Mouse (Mus musculus): ENCODE results near the gene Il1rapl2. TPM values are rescaled to one million over a fixed set of nuclear protein-coding genes. Genes with fewer than 3 reads are reported as not detected.

Gene Il1rapl2
- polyA plus RNA-seq, 1 experiment from 2014 or later = not detected

DNA sequence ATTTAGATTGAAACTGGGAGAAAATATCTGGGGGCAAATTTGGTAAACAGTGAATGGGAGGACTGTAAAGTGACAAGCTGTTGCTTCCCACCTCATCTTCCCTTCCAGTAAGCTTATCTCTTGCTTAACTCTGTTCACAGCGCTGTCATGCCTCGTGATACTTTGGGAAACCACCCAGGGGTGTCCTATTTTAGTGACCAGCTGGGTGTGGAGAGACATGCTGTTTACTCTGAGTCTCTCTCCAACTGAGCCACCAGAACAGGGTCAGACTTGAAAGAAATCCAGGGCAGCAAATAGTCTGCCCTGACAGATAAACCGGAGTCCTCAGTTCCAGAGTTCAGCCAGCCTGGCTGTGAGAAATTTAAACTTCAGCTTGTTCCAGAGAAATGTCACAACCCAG, 867.5 kb downstream of the Il1rapl2 start:
- ATAC-seq (peak; percentile 75), DNase-seq (ENCODE audit: low spot score) (peak; percentile 61)
- Histone ChIP-seq H3K4me3 (ENCODE audit: low read depth, low read length) (no peak overlapping the region), H3K9me3 (ENCODE audit: low read length) (no peaks in the 10 kb centered on the region), H3K4me2 (replicated peaks; ENCODE audit: low read depth, low read length) (no peak overlapping the region), H3K4me1 (ENCODE audit: insufficient read depth, low read depth, low read length) (no peaks in the 10 kb centered on the region), H3K36me3 (ENCODE audit: insufficient read depth, low read length) (no peaks in the 10 kb centered on the region), H3K9ac (replicated peaks; ENCODE audit: low read depth) (no peak overlapping the region), H3K27me3 (replicated peaks; ENCODE audit: insufficient read depth, low read length) (no peaks in the 10 kb centered on the region), H3K27ac (ENCODE audit: low read length) (no peak overlapping the region)
- WGBS = 35% methylated on average over 3 of the region's 3 CpGs
- TF ChIP-seq CTCF (IDR thresholded peaks at IDR 0.05) = no peak
- TF ChIP-seq EP300 (IDR thresholded peaks at IDR 0.05) = no peak

DNA sequence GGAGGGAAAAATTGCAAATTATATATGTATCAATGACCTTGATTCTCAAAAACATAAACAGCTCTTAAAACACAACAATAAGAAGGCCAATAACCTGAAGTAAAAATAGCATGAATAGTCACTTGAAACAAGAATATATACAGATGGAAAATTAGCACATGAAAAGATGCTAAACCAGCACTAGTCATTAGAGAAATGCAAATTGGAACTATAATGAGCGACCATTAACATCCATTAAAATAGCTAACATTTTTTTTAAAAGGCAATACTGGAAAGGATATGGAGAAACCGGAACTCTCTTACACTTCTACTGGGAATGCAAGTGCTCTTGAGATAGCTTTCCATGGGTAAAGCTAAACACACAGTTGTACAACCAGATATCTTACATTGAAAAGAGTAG, 879.4 kb downstream of the Il1rapl2 start:
- H3K4me1 ChIP-seq (ENCODE audit: insufficient read depth, low read depth, low read length) = no peaks in the 10 kb centered on the region
- no peak overlapping the region for H3K9ac ChIP-seq (replicated peaks; ENCODE audit: low read depth)
- ATAC-seq = no peak
- 59% methylated on average over 2 of the region's 2 CpGs for WGBS
- no peak for DNase-seq (ENCODE audit: low spot score)
- H3K36me3 ChIP-seq (ENCODE audit: insufficient read depth, low read length) = no peaks in the 10 kb centered on the region
- H3K27ac ChIP-seq (ENCODE audit: low read length) = no peak overlapping the region
- no peak overlapping the region for H3K4me3 ChIP-seq (ENCODE audit: low read depth, low read length)
- H3K4me2 ChIP-seq (replicated peaks; ENCODE audit: low read depth, low read length) = no peak overlapping the region
- H3K27me3 ChIP-seq (replicated peaks; ENCODE audit: insufficient read depth, low read length) = no peaks in the 10 kb centered on the region
- no peak for TF ChIP-seq CTCF (IDR thresholded peaks at IDR 0.05)
- no peak for TF ChIP-seq EP300 (IDR thresholded peaks at IDR 0.05)
- no peaks in the 10 kb centered on the region for H3K9me3 ChIP-seq (ENCODE audit: low read length)

DNA sequence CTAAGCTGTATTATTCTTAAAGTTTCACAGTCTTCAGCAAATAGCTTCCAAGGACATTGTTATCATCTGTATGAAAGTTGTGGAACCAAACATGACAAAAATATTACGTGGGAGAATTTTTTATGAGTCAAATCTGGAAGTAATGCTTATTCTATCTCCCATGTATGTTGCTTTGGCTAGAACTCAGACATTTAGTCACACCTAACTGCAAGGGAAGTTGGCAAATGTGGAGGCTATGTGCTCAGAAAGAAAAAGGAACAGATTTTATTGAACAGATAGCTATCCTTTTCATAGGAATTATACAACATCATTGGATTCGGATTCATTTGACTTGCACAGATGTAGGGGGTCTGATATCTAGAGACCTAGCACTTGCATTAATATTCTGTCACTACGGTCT, 908.1 kb downstream of the Il1rapl2 start:
- no peak overlapping the region for H3K4me3 ChIP-seq (ENCODE audit: low read depth, low read length)
- H3K9me3 ChIP-seq (ENCODE audit: low read length) = no peaks in the 10 kb centered on the region
- no peak overlapping the region for H3K4me2 ChIP-seq (replicated peaks; ENCODE audit: low read depth, low read length)
- no peak overlapping the region for H3K9ac ChIP-seq (replicated peaks; ENCODE audit: low read depth)
- H3K36me3 ChIP-seq (ENCODE audit: insufficient read depth, low read length) = no peaks in the 10 kb centered on the region
- DNase-seq (ENCODE audit: low spot score) = no peak
- H3K27me3 ChIP-seq (replicated peaks; ENCODE audit: insufficient read depth, low read length) = no peaks in the 10 kb centered on the region
- no peak overlapping the region for H3K27ac ChIP-seq (ENCODE audit: low read length)
- WGBS = 62% methylated on average over 3 of the region's 3 CpGs
- ATAC-seq = no peak
- H3K4me1 ChIP-seq (ENCODE audit: insufficient read depth, low read depth, low read length) = no peaks in the 10 kb centered on the region
- TF ChIP-seq EP300 (IDR thresholded peaks at IDR 0.05) = no peak
- TF ChIP-seq CTCF (IDR thresholded peaks at IDR 0.05) = no peak

GRCm38 (mm10) chrX:138500510-138500909, 930.1 kb downstream of the Il1rapl2 start:
- 71% methylated on average over 1 of the region's 1 CpGs for WGBS

DNA sequence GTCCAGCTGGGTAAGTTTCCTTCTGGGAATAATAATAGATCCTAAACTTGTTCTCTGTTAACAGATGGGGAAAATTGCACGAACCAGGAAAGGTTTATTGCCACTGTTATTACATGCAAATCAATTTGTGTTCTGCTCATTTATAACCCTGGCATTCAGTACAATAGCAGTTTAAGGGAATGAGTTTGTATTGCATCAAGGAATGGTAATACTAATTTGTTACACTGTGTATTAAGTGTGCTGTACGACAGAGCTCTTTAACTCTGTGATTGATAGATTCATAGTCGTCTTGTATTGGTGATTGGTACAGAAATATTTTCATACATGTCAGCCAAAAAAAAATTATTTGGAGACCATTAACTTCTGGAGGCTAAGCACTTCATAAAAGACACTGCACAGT, 934.6 kb downstream of the Il1rapl2 start:
- no peak for DNase-seq (ENCODE audit: low spot score)
- 65% methylated on average over 3 of the region's 3 CpGs for WGBS

More at GRCm38 (mm10) chrX:138500510-138500909, 930.1 kb downstream of the Il1rapl2 start:
- Histone ChIP-seq H3K36me3 (ENCODE audit: insufficient read depth, low read length) (no peaks in the 10 kb centered on the region), H3K27ac (ENCODE audit: low read length) (no peak overlapping the region), H3K4me2 (replicated peaks; ENCODE audit: low read depth, low read length) (no peak overlapping the region), H3K4me1 (ENCODE audit: insufficient read depth, low read depth, low read length) (no peaks in the 10 kb centered on the region), H3K27me3 (replicated peaks; ENCODE audit: insufficient read depth, low read length) (no peaks in the 10 kb centered on the region), H3K9ac (replicated peaks; ENCODE audit: low read depth) (no peak overlapping the region), H3K9me3 (ENCODE audit: low read length) (no peaks in the 10 kb centered on the region), H3K4me3 (ENCODE audit: low read depth, low read length) (no peak overlapping the region)
- ATAC-seq (no peak), DNase-seq (ENCODE audit: low spot score) (no peak)
- TF ChIP-seq EP300 (IDR thresholded peaks at IDR 0.05) = no peak

DNA sequence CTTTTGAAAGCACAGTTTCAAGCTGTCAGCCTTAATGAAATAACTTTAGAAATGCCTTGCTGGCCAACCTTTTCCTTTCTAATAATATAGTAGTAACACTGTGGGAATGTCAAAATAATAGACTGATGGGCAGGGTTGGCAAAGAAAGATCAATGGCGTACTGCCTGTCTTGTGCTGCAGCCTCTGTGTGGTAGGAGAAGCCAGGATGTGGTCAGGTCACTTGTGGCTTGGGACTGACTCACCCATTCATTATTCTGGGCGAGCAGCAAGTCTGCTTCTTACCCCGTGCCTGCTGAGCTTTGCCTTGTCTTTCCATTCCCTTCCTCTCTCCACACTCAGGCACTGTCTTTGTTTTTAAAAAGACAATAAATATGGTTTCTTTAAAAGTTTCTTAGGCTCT, 1049.7 kb downstream of the Il1rapl2 start:
- TF ChIP-seq CTCF (IDR thresholded peaks at IDR 0.05) = no peak
- Histone ChIP-seq H3K27me3 (replicated peaks; ENCODE audit: insufficient read depth, low read length) (no peaks in the 10 kb centered on the region), H3K9ac (replicated peaks; ENCODE audit: low read depth) (no peak overlapping the region), H3K4me2 (replicated peaks; ENCODE audit: low read depth, low read length) (no peak overlapping the region), H3K27ac (ENCODE audit: low read length) (no peak overlapping the region), H3K4me1 (ENCODE audit: insufficient read depth, low read depth, low read length) (no peaks in the 10 kb centered on the region), H3K4me3 (ENCODE audit: low read depth, low read length) (no peak overlapping the region), H3K36me3 (ENCODE audit: insufficient read depth, low read length) (no peaks in the 10 kb centered on the region), H3K9me3 (ENCODE audit: low read length) (no peaks in the 10 kb centered on the region)
- no peak for DNase-seq (ENCODE audit: low spot score)
- ATAC-seq = no peak
- 64% methylated on average over 3 of the region's 3 CpGs for WGBS

More for the DNA sequence above, 934.6 kb downstream of the Il1rapl2 start:
- no peak for ATAC-seq
- no peak for TF ChIP-seq EP300 (IDR thresholded peaks at IDR 0.05)
- Histone ChIP-seq H3K27ac (ENCODE audit: low read length) (no peak overlapping the region), H3K9ac (replicated peaks; ENCODE audit: low read depth) (no peak overlapping the region), H3K27me3 (replicated peaks; ENCODE audit: insufficient read depth, low read length) (no peaks in the 10 kb centered on the region), H3K36me3 (ENCODE audit: insufficient read depth, low read length) (no peaks in the 10 kb centered on the region), H3K4me2 (replicated peaks; ENCODE audit: low read depth, low read length) (no peak overlapping the region), H3K9me3 (ENCODE audit: low read length) (no peaks in the 10 kb centered on the region), H3K4me3 (ENCODE audit: low read depth, low read length) (no peak overlapping the region), H3K4me1 (ENCODE audit: insufficient read depth, low read depth, low read length) (no peaks in the 10 kb centered on the region)

DNA sequence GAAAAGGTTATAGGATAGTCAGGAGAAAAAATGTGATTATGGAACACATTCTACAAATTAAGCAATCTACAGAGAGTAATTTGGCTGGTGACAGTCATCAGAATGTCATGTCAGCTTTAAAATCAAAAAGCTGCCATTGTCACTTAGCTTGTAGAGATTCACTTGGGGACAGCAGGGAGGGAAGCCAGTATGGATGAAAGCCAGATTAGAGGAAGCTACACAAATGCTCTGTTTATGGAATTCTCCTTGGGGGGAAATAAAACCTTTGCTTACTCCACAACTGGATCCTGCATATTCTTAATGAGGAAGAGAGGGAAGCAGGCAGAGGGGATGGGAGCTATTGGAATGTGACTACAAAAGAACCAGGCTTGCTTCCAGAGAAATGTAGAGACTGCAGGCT, 1054.9 kb downstream of the Il1rapl2 start:
- H3K27me3 ChIP-seq (replicated peaks; ENCODE audit: insufficient read depth, low read length) = no peaks in the 10 kb centered on the region
- H3K36me3 ChIP-seq (ENCODE audit: insufficient read depth, low read length) = no peaks in the 10 kb centered on the region
- no peak overlapping the region for H3K4me3 ChIP-seq (ENCODE audit: low read depth, low read length)
- TF ChIP-seq CTCF (IDR thresholded peaks at IDR 0.05) (no peak), EP300 (IDR thresholded peaks at IDR 0.05) (no peak)
- DNase-seq (ENCODE audit: low spot score) (no peak), ATAC-seq (no peak)
- no peaks in the 10 kb centered on the region for H3K4me1 ChIP-seq (ENCODE audit: insufficient read depth, low read depth, low read length)
- H3K9me3 ChIP-seq (ENCODE audit: low read length) = no peaks in the 10 kb centered on the region
- H3K27ac ChIP-seq (ENCODE audit: low read length) = no peak overlapping the region
- no peak overlapping the region for H3K4me2 ChIP-seq (replicated peaks; ENCODE audit: low read depth, low read length)
- no peak overlapping the region for H3K9ac ChIP-seq (replicated peaks; ENCODE audit: low read depth)
